Mouse (Mus musculus) spleen, postnatal 14 days (tissue): ENCODE measurements around the gene Ccdc36.

Source experiments
- DNase-seq, 2 experiments: peaks; one replicate each; pipeline ENCODE4 v3.0.0; 2021 to 2022; ENCODE audit warnings: low spot score in 2 of 2

Gene Ccdc36

DNA sequence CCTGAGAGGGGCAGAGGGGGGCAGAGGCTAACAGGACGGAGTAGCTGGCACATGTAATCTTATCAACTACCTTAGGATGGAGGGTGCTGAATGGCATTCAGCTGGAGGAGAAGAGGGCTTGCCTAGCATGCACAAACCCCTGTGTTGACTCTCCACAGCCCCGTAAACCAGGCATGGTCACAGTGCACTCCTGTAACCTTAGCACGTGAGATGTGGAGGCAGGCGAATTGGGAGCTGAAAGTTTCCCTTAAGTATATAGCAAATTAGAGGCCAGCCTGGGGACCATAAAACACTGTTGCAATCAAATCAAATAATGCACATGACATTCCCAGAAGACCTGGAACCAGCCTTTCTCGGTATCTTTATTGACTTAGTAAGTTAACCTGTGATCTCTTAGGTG, 49.5 kb downstream of the Ccdc36 start:
- DNase-seq: no peak

DNA sequence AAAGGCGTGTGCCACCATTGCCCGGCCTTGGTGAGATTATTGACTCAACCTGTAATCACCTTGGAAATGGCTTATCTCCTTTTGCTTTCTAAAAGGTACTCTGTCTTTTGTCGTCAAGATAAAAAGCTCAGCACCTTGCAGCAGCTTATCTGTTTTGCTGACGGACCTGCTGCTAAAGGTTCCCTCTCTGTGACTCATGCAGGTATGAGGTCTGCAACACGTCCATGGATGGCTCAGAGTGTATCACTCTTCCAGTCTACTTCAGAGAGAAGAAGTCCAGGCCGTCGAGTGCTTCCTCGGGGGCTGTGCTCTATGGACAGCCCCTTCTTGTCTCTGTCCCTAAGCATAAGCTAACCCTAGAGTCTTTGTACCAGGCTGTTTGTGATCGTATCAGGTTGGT, 50.0 kb downstream of the Ccdc36 start:
- DNase-seq: no peak
